In the genomic region with DNA sequence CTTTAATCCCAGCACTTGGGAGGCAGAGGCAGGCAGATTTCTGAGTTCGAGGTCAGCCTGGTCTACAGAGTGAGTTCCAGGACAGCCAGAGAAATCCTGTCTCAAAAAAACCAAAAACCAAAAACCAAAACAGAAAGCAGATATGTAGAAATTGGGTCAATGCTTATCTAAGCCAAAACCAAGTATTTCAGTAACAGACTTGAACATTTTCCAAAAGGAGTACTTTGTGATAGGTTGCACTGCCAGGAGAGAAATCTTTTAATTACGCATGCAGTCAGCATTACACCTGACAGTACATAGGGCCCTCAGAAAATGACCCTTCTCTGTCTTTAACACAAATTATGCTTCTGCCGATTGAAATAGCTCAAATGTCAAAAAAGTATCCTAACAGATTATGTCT, we compare ENCODE assay signal across 36 mouse cellular contexts. TPM values are rescaled to one million over a fixed set of nuclear protein-coding genes. Genes with fewer than 3 reads are reported as not detected.
"Had no signal": no experiment of that assay in that cellular context is flagged by ENCODE, and none has a peak within 500 bp of the region (broad histone marks: within the 10 kb centered on the region; RNA-seq: fewer than 3 reads in every experiment).

No protein-coding gene starts in this region.

- H3K9ac ChIP-seq: heart, embryonic 12.5 days; heart, embryonic 13.5 days; heart, embryonic 15.5 days; hindbrain, embryonic 12.5 days; hindbrain, embryonic 13.5 days; hindbrain, embryonic 14.5 days; hindbrain, embryonic 15.5 days; intestine, embryonic 15.5 days; kidney, embryonic 15.5 days had no signal

- DNase-seq: heart, adult 2 months; heart, postnatal 10 days; heart, postnatal 14 days; heart, postnatal 36 days; heart, postnatal 4 days; kidney, adult 11 months; kidney, adult 18-20 months; kidney, adult 2 months; kidney, adult 8-10 months; kidney, adult 9 months; kidney, postnatal 10 days; kidney, postnatal 14 days; kidney, postnatal 25 days; kidney, postnatal 36 days; kidney, postnatal 4 days; layer of hippocampus, adult 9-11 months had no signal

- ATAC-seq: hindbrain, embryonic 16.5 days; hindbrain, postnatal 0 days; inflammation-experienced regulatory T-cells, adult 6 months; intestine, embryonic 15.5 days; intestine, embryonic 16.5 days; intestine, postnatal 0 days had no signal

- H3K27me3 ChIP-seq: heart, embryonic 12.5 days; heart, embryonic 13.5 days; heart, embryonic 15.5 days; hindbrain, embryonic 12.5 days; hindbrain, embryonic 13.5 days; hindbrain, embryonic 15.5 days; intestine, embryonic 15.5 days; kidney, embryonic 15.5 days had no signal

- H3K4me3 ChIP-seq: heart, adult 2 months; heart, embryonic 10.5 days; heart, embryonic 12.5 days; heart, embryonic 13.5 days; heart, embryonic 15.5 days; hindbrain, embryonic 10.5 days; hindbrain, embryonic 12.5 days; hindbrain, embryonic 13.5 days; hindbrain, embryonic 15.5 days; intestine, embryonic 15.5 days; kidney, embryonic 15.5 days; layer of hippocampus, adult 2 months had no signal

- H3K4me2 ChIP-seq: heart, embryonic 11.5 days; heart, embryonic 12.5 days; heart, embryonic 13.5 days; heart, embryonic 15.5 days; hindbrain, embryonic 12.5 days; hindbrain, embryonic 13.5 days; hindbrain, embryonic 14.5 days; hindbrain, embryonic 15.5 days; intestine, embryonic 15.5 days; kidney, embryonic 15.5 days had no signal

- H3K27ac ChIP-seq: heart, adult 2 months; heart, embryonic 13.5 days; heart, embryonic 15.5 days; hindbrain, embryonic 10.5 days; hindbrain, embryonic 12.5 days; hindbrain, embryonic 13.5 days; hindbrain, embryonic 14.5 days; hindbrain, embryonic 15.5 days; hindbrain, postnatal 0 days; intestine, embryonic 15.5 days; kidney, embryonic 15.5 days; kidney, postnatal 0 days; layer of hippocampus, adult 2 months had no signal

- H3K9me3 ChIP-seq: heart, embryonic 10.5 days; heart, embryonic 12.5 days; heart, embryonic 13.5 days; heart, embryonic 15.5 days; hindbrain, embryonic 10.5 days; hindbrain, embryonic 12.5 days; hindbrain, embryonic 13.5 days; hindbrain, embryonic 15.5 days; intestine, embryonic 15.5 days; kidney, embryonic 15.5 days had no signal

- H3K4me1 ChIP-seq: heart, embryonic 10.5 days; heart, embryonic 15.5 days; hindbrain, embryonic 10.5 days; hindbrain, embryonic 12.5 days; hindbrain, embryonic 13.5 days; hindbrain, embryonic 15.5 days; intestine, embryonic 15.5 days; kidney, embryonic 15.5 days had no signal

RNA-seq across cellular contexts. Expression of gene Mpl, which starts 55.9 kb away (rescaled TPM):
- total RNA-seq: hindbrain, postnatal 0 days; layer of hippocampus, adult 18-20 months had no signal
- polyA plus RNA-seq: hindbrain, postnatal 0 days; inflammation-experienced regulatory T-cells, adult 6 months had no signal
